Mouse (Mus musculus) embryonic fibroblast, embryonic 13.5 days (primary cell): Measurements from ENCODE around the gene Tmtc2.

Experiments used
- CTCF ChIP-seq: IDR thresholded peaks from 2 replicates; pipeline ENCODE4 v1.5.1; 2011; ENCODE audit warnings: mild to moderate bottlenecking, control low read depth, low read length, moderate library complexity, borderline replicate concordance; ENCODE audit not compliant: insufficient read depth
- POLR2A ChIP-seq: IDR thresholded peaks from 2 replicates; pipeline ENCODE4 v1.6.1; 2011; ENCODE audit warnings: low read depth, mild to moderate bottlenecking, control low read depth, low read length, moderate library complexity

DNA sequence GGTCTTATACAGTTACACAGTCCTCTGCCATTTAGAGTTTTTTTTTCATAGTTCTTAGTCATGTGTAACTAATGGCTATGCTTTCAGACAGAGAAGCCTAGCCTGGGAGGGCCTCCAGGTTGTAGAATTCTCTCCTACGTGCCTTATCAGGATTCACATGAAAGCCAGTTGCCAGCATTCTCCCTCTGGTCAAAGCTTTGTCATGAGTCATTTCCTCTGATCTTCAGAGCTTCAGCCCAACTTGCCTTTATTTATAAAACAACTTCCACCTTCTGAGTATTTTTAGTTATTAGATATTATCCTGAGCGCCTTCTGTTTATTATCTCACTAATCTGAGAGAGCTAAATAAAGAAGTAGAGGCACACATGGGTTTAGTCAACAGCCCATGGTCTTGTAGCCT lies 5.1 kb upstream of the Tmtc2 start:
- TF ChIP-seq POLR2A (no peak), CTCF (no peak)
